Mouse (Mus musculus): ENCODE results near the gene Fbxw8.

The Fbxw8 gene

GRCm38 (mm10) chr5:118155565-118155947 lies 292 bp upstream of the Fbxw8 start:
- no peak for DNase-seq

- no peak for DNase-seq
Measured at GRCm38 (mm10) chr5:118149711-118150110, 5.6 kb downstream of the Fbxw8 start.

GRCm38 (mm10) chr5:118147264-118147663 lies 8.0 kb downstream of the Fbxw8 start:
- no peak for DNase-seq

GRCm38 (mm10) chr5:118145999-118146679 lies 9.1 kb downstream of the Fbxw8 start:
- peak; percentile 45 to 56 for DNase-seq

- DNase-seq: no peak
Measured at GRCm38 (mm10) chr5:118145458-118145857, 9.8 kb downstream of the Fbxw8 start.

GRCm38 (mm10) chr5:118144770-118145169 lies 10.5 kb downstream of the Fbxw8 start:
- no peak for DNase-seq

- no peak for DNase-seq
Measured at GRCm38 (mm10) chr5:118144327-118144726, 10.9 kb downstream of the Fbxw8 start.

- DNase-seq: no peak
Measured at GRCm38 (mm10) chr5:118143211-118144026, 11.8 kb downstream of the Fbxw8 start.

- DNase-seq: no peak
Measured at GRCm38 (mm10) chr5:118142471-118142870, 12.8 kb downstream of the Fbxw8 start.

- no peak for DNase-seq
Measured at GRCm38 (mm10) chr5:118139630-118140029, 15.6 kb downstream of the Fbxw8 start.

GRCm38 (mm10) chr5:118136391-118136790 lies 18.9 kb downstream of the Fbxw8 start:
- DNase-seq: no peak

GRCm38 (mm10) chr5:118128651-118129050 lies 26.6 kb downstream of the Fbxw8 start:
- DNase-seq: no peak

GRCm38 (mm10) chr5:118128208-118128607 lies 27.1 kb downstream of the Fbxw8 start:
- DNase-seq: peak in 1 of 2 experiments; percentile 40

GRCm38 (mm10) chr5:118126671-118127070 lies 28.6 kb downstream of the Fbxw8 start:
- peak in 1 of 2 experiments; percentile 47 for DNase-seq

- no peak for DNase-seq
Measured at GRCm38 (mm10) chr5:118123096-118123495, 32.2 kb downstream of the Fbxw8 start.

GRCm38 (mm10) chr5:118121928-118122327 lies 33.3 kb downstream of the Fbxw8 start:
- DNase-seq: no peak

- DNase-seq: no peak
Measured at GRCm38 (mm10) chr5:118120670-118121069, 34.6 kb downstream of the Fbxw8 start.

- no peak for DNase-seq
Measured at GRCm38 (mm10) chr5:118118922-118119321, 36.3 kb downstream of the Fbxw8 start.

GRCm38 (mm10) chr5:118118351-118118750 lies 36.9 kb downstream of the Fbxw8 start:
- no peak for DNase-seq

GRCm38 (mm10) chr5:118113617-118114016 lies 41.6 kb downstream of the Fbxw8 start:
- DNase-seq: peak; percentile 46 to 77

- no peak for DNase-seq
Measured at GRCm38 (mm10) chr5:118113043-118113442, 42.2 kb downstream of the Fbxw8 start.

- peak in 1 of 2 experiments; percentile 52 for DNase-seq
Measured at GRCm38 (mm10) chr5:118108794-118109440, 46.3 kb downstream of the Fbxw8 start.

- peak; percentile 96 to 97 for DNase-seq
Measured at GRCm38 (mm10) chr5:118108124-118108793, 47.0 kb downstream of the Fbxw8 start.
